Mouse (Mus musculus) liver, embryonic 14.5 days (tissue): ENCODE data around the gene Kidins220.

ENCODE experiments used
- CTCF ChIP-seq: IDR thresholded peaks from 2 replicates; pipeline ENCODE4 v1.5.1; 2016; ENCODE audit warnings: antibody characterized with exemption, low read depth, control low read depth
- EP300 ChIP-seq: IDR thresholded peaks from 2 replicates; pipeline ENCODE4 v1.6.1; 2016; ENCODE audit warnings: antibody characterized with exemption, low read depth

DNA sequence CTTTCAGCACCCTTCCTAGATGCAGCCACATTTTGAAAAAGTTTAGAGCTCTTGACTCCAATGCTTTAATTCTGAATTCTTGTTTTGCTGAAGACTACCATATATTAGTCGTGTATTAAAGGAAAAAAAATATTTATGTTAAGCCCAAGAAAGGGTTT lies 122.2 kb downstream of the Kidins220 start, which contains the start of gene Id2:
- no peak for TF ChIP-seq CTCF
- no peak for TF ChIP-seq EP300
